Mouse (Mus musculus) limb, embryonic 11.5 days (tissue): ENCODE data around the gene Syt1. TPM values are rescaled to one million over a fixed set of nuclear protein-coding genes. Genes with fewer than 3 reads are reported as not detected.

ENCODE experiments used
- ATAC-seq: fragments of 200-750 bp; cut with Nextera tagmentation; 2 replicates; pipeline ENCODE4 v1.8.0; 2017; ENCODE audit warnings: low read depth; ENCODE audit not compliant: insufficient number of reproducible peaks, low FRiP score, low TSS enrichment
- DNase-seq: peaks from one replicate; pipeline ENCODE4 v3.0.0-alpha.2; 2015; ENCODE audit warnings: low spot score
- H3K27ac ChIP-seq: fragments of 300-500 bp; sonication (generic); replicated peaks from 2 replicates; pipeline ENCODE4 v1.5.1; 2014; ENCODE audit warnings: low read depth, mild to moderate bottlenecking, low read length
- H3K27me3 ChIP-seq: fragments of 300-500 bp; sonication (generic); 2 replicates; pipeline ENCODE4 v1.6.1; 2014; ENCODE audit warnings: mild to moderate bottlenecking, low read length, mixed read lengths; ENCODE audit not compliant: control insufficient read depth, insufficient read depth
- H3K36me3 ChIP-seq: fragments of 300-500 bp; sonication (generic); 2 replicates; pipeline ENCODE4 v1.6.1; 2014; ENCODE audit warnings: mild to moderate bottlenecking, low read length, moderate library complexity, mixed read lengths; ENCODE audit not compliant: control insufficient read depth, insufficient read depth
- H3K4me1 ChIP-seq: fragments of 300-500 bp; sonication (generic); 2 replicates; pipeline ENCODE4 v1.6.1; 2014; ENCODE audit warnings: low read length, mixed read lengths; ENCODE audit not compliant: control insufficient read depth, insufficient read depth
- H3K4me2 ChIP-seq: fragments of 300-500 bp; sonication (generic); 2 replicates; pipeline ENCODE4 v1.6.1; 2014; ENCODE audit warnings: low read depth, mild to moderate bottlenecking, moderate library complexity; ENCODE audit not compliant: severe bottlenecking
- H3K4me3 ChIP-seq: fragments of 300-500 bp; sonication (generic); 2 replicates; pipeline ENCODE4 v1.5.1; 2014; ENCODE audit warnings: low read depth, low read length
- H3K9ac ChIP-seq: fragments of 300-500 bp; sonication (generic); 2 replicates; pipeline ENCODE4 v1.6.1; 2014; ENCODE audit warnings: mild to moderate bottlenecking, low read length
- H3K9me3 ChIP-seq: fragments of 300-500 bp; sonication (generic); 2 replicates; pipeline ENCODE4 v1.6.1; 2016; ENCODE audit warnings: low read length; ENCODE audit not compliant: control insufficient read depth
- WGBS: fragments of 180-500 bp; shearing (Covaris S2); extraction: QIAGEN DNeasy Blood & Tissue Kit; methylation state at CpG from one replicate; pipeline ENCODE4 v1.1.7; 2014; 5-methylcytosine and 5-hydroxymethylcytosine counted together
- polyA plus RNA-seq: library from polyadenylated mRNA; unstranded; fragments of >200 nt; fragmentation: Nextera tagmentation; extraction: Ambion mirVana; gene quantifications from 2 replicates; pipeline ENCODE4 v1.2.1, GENCODE M21; 2014

Gene Syt1
- polyA plus RNA-seq, 1 experiment from 2014 or later = 0.32 TPM

GRCm38 (mm10) chr10:108545715-108546114 lies 465.1 kb downstream of the Syt1 start:
- H3K27me3 ChIP-seq = no peaks in the 10 kb centered on the region
- WGBS = 92% methylated on average over 3 of the region's 3 CpGs

GRCm38 (mm10) chr10:108541555-108541954 lies 469.2 kb downstream of the Syt1 start:
- H3K36me3 ChIP-seq = no peaks in the 10 kb centered on the region
- no peaks in the 10 kb centered on the region for H3K4me1 ChIP-seq
- no peak overlapping the region for H3K9ac ChIP-seq
- WGBS = 89% methylated on average over 9 of the region's 9 CpGs
- H3K9me3 ChIP-seq = no peaks in the 10 kb centered on the region
- ATAC-seq (no peak), DNase-seq (no peak)
- no peak overlapping the region for H3K4me3 ChIP-seq
- no peak overlapping the region for H3K4me2 ChIP-seq
- no peaks in the 10 kb centered on the region for H3K27me3 ChIP-seq
- no peak overlapping the region for H3K27ac ChIP-seq

More at GRCm38 (mm10) chr10:108545715-108546114, 465.1 kb downstream of the Syt1 start:
- Histone ChIP-seq H3K4me3 (no peak overlapping the region), H3K9ac (no peak overlapping the region), H3K9me3 (no peaks in the 10 kb centered on the region), H3K36me3 (no peaks in the 10 kb centered on the region), H3K27ac (no peak overlapping the region), H3K4me2 (no peak overlapping the region), H3K4me1 (no peaks in the 10 kb centered on the region)
- DNase-seq (no peak), ATAC-seq (no peak)

- no peak overlapping the region for H3K9ac ChIP-seq
- H3K27me3 ChIP-seq = no peaks in the 10 kb centered on the region
- no peak overlapping the region for H3K4me3 ChIP-seq
- H3K4me1 ChIP-seq = no peaks in the 10 kb centered on the region
- WGBS = 88% methylated on average over 3 of the region's 3 CpGs
- H3K27ac ChIP-seq = no peak overlapping the region
- DNase-seq = no peak
- no peak overlapping the region for H3K4me2 ChIP-seq
- H3K9me3 ChIP-seq = no peaks in the 10 kb centered on the region
- no peak for ATAC-seq
- no peaks in the 10 kb centered on the region for H3K36me3 ChIP-seq
Measured at GRCm38 (mm10) chr10:108538546-108538945, 472.2 kb downstream of the Syt1 start.

- Histone ChIP-seq H3K27ac (no peak overlapping the region), H3K4me1 (no peaks in the 10 kb centered on the region), H3K36me3 (no peaks in the 10 kb centered on the region), H3K27me3 (no peaks in the 10 kb centered on the region), H3K4me3 (no peak overlapping the region), H3K9me3 (no peaks in the 10 kb centered on the region), H3K9ac (no peak overlapping the region), H3K4me2 (no peak overlapping the region)
- 65% methylated on average over 9 of the region's 9 CpGs for WGBS
- no peak for ATAC-seq
- peak; percentile 32 for DNase-seq
Measured at GRCm38 (mm10) chr10:108537641-108538040, 473.1 kb downstream of the Syt1 start.

- Histone ChIP-seq H3K27me3 (no peaks in the 10 kb centered on the region), H3K4me3 (no peak overlapping the region), H3K4me1 (no peaks in the 10 kb centered on the region), H3K9me3 (no peaks in the 10 kb centered on the region), H3K4me2 (no peak overlapping the region), H3K27ac (no peak overlapping the region), H3K36me3 (no peaks in the 10 kb centered on the region), H3K9ac (no peak overlapping the region)
- ATAC-seq (no peak), DNase-seq (no peak)
- WGBS = 62% methylated on average over 5 of the region's 5 CpGs
Measured at GRCm38 (mm10) chr10:108535922-108536321, 474.9 kb downstream of the Syt1 start.

- H3K36me3 ChIP-seq = no peaks in the 10 kb centered on the region
- no peaks in the 10 kb centered on the region for H3K9me3 ChIP-seq
- 89% methylated on average over 4 of the region's 4 CpGs for WGBS
- H3K27me3 ChIP-seq = no peaks in the 10 kb centered on the region
- no peak for DNase-seq
- H3K4me1 ChIP-seq = no peaks in the 10 kb centered on the region
- no peak overlapping the region for H3K4me3 ChIP-seq
- ATAC-seq = no peak
- H3K4me2 ChIP-seq = no peak overlapping the region
- H3K27ac ChIP-seq = no peak overlapping the region
- no peak overlapping the region for H3K9ac ChIP-seq
Measured at GRCm38 (mm10) chr10:108534112-108534511, 476.7 kb downstream of the Syt1 start.

- no peak overlapping the region for H3K4me3 ChIP-seq
- no peaks in the 10 kb centered on the region for H3K9me3 ChIP-seq
- H3K9ac ChIP-seq = no peak overlapping the region
- no peak for ATAC-seq
- no peaks in the 10 kb centered on the region for H3K36me3 ChIP-seq
- H3K4me1 ChIP-seq = no peaks in the 10 kb centered on the region
- no peak for DNase-seq
- no peak overlapping the region for H3K4me2 ChIP-seq
- H3K27me3 ChIP-seq = no peaks in the 10 kb centered on the region
- no peak overlapping the region for H3K27ac ChIP-seq
- WGBS = 92% methylated on average over 11 of the region's 11 CpGs
Measured at GRCm38 (mm10) chr10:108532916-108533315, 477.9 kb downstream of the Syt1 start.

- no peak for DNase-seq
- Histone ChIP-seq H3K4me3 (no peak overlapping the region), H3K9me3 (no peaks in the 10 kb centered on the region), H3K4me1 (no peaks in the 10 kb centered on the region), H3K27ac (no peak overlapping the region), H3K36me3 (no peaks in the 10 kb centered on the region), H3K9ac (no peak overlapping the region), H3K27me3 (no peaks in the 10 kb centered on the region), H3K4me2 (no peak overlapping the region)
- 84% methylated on average over 9 of the region's 9 CpGs for WGBS
- no peak for ATAC-seq
Measured at GRCm38 (mm10) chr10:108532283-108532682, 478.5 kb downstream of the Syt1 start.

GRCm38 (mm10) chr10:108531641-108532040 lies 479.1 kb downstream of the Syt1 start:
- no peaks in the 10 kb centered on the region for H3K36me3 ChIP-seq
- no peak overlapping the region for H3K27ac ChIP-seq
- no peak for ATAC-seq

More at GRCm38 (mm10) chr10:108531641-108532040, 479.1 kb downstream of the Syt1 start:
- Histone ChIP-seq H3K9ac (no peak overlapping the region), H3K4me3 (no peak overlapping the region), H3K4me2 (no peak overlapping the region), H3K9me3 (no peaks in the 10 kb centered on the region), H3K27me3 (no peaks in the 10 kb centered on the region), H3K4me1 (no peaks in the 10 kb centered on the region)
- WGBS = 66% methylated on average over 4 of the region's 4 CpGs
- DNase-seq = no peak
